Comparison of ENCODE assay signal across 12 mouse cellular contexts in the genomic region with DNA sequence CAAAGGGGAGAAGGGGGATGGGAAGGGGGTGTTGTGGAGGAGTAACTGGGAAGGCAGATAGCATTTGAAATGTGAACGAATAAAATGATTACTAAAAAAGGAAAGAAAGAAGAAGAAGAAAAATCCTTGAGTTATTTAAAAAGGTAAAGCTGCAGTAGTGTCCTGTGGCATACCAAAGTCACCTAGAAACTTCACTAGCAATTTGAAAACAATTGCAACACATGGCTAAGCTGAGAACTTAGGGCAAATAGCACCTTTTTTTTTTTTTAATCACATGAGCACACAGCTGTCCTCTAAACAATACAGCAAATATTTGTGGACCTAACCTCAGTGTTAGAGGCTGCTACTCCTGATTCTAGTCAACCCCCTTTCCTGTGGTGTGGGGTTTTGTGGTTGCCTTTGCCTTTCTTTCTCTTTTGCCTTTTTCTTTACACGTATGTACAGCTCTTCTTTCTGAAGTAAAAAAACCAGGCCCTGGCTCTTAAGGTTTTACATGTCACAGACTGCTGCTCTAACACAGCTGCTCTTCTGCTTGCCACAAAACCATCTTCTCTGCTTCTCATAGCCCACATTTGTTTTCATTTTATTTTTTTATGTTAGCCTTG.
DNase-seq lines count a peak whose midpoint lies in the region; ATAC-seq and TF ChIP-seq lines count a peak whose summit lies in the region.
"Had no signal": no experiment of that assay in that cellular context is flagged by ENCODE, and none has a peak within 500 bp of the region (broad histone marks: within the 10 kb centered on the region; RNA-seq: fewer than 3 reads in every experiment).

No protein-coding gene starts in this region.

- H3K9me3 ChIP-seq in lung, postnatal 0 days (ENCODE audit: low read length) = no peaks in the 10 kb centered on the region
- H3K9me3 ChIP-seq: G1E had no signal

- ATAC-seq in lung, postnatal 0 days = peak; percentile 25; the same call in 1 of the 2 replicates

- TF ChIP-seq POLR2A in bone marrow, adult 2 months (IDR thresholded peaks at IDR 0.05; ENCODE audit: borderline replicate concordance, control insufficient read depth, low read depth, low read length) = no peak
- TF ChIP-seq POLR2A in thymus, adult 2 months (IDR thresholded peaks at IDR 0.05; ENCODE audit: control insufficient read depth, extremely low read depth, insufficient read depth, low read length, poor library complexity) = no peak

- 45% methylated on average over 2 of the region's 2 CpGs for WGBS in lung, postnatal 0 days
- 27% methylated on average over 2 of the region's 2 CpGs for WGBS in bone marrow, adult 2 months
- 8% methylated on average over 2 of the region's 2 CpGs for WGBS in thymus, adult 2 months

- TF ChIP-seq CTCF in lung, postnatal 0 days (IDR thresholded peaks at IDR 0.05) = no peak
- no peak for TF ChIP-seq CTCF in bone marrow, adult 2 months (IDR thresholded peaks at IDR 0.05; ENCODE audit: control insufficient read depth, insufficient read depth, low read length)
- no peak for TF ChIP-seq CTCF in thymus, adult 2 months (IDR thresholded peaks at IDR 0.05; ENCODE audit: borderline replicate concordance, control insufficient read depth, extremely low read depth, insufficient read depth, low read length, poor library complexity)

- no peak for DNase-seq in lung, postnatal 0 days (ENCODE audit: low spot score)
- DNase-seq in lung, postnatal 25 days (ENCODE audit: low spot score) = no peak
- DNase-seq in induced T-regulatory cell, adult 2 months (ENCODE audit: low read depth) = peak; percentile 66
- DNase-seq in thymus, adult 2 months = peak; percentile 34
- DNase-seq in kidney, adult 9 months = no peak
- no peak for DNase-seq in kidney, postnatal 25 days
- DNase-seq in frontal cortex, postnatal 25 days (ENCODE audit: low spot score in 2 of 2) = no peak
- DNase-seq: adrenal gland, postnatal 25 days; kidney, postnatal 14 days; lung, postnatal 14 days had no signal

- no peak overlapping the region for H3K4me2 ChIP-seq in lung, postnatal 0 days (replicated peaks; ENCODE audit: low read depth, low read length)

- H3K27ac ChIP-seq in lung, postnatal 0 days (ENCODE audit: low read length) = no peak overlapping the region
- peak overlapping the region; percentile 70 for H3K27ac ChIP-seq in bone marrow, adult 2 months (ENCODE audit: control insufficient read depth, insufficient read depth, low read depth, low read length, poor library complexity)
- H3K27ac ChIP-seq in thymus, adult 2 months (ENCODE audit: control insufficient read depth, insufficient read depth, low read length) = peak overlapping the region; percentile 44

- no peaks in the 10 kb centered on the region for H3K4me1 ChIP-seq in lung, postnatal 0 days (ENCODE audit: insufficient read depth, low read depth, low read length)
- H3K4me1 ChIP-seq in bone marrow, adult 2 months (ENCODE audit: control insufficient read depth, insufficient read depth, low read length) = no peaks in the 10 kb centered on the region; the same call in 1 of the 2 replicates
- peaks cover 9% of the 10 kb centered on the region for H3K4me1 ChIP-seq in thymus, adult 2 months (replicated peaks; ENCODE audit: control insufficient read depth, insufficient read depth, low read length)

- no peak overlapping the region for H3K4me3 ChIP-seq in lung, postnatal 0 days (ENCODE audit: low read depth, low read length)
- H3K4me3 ChIP-seq in bone marrow, adult 2 months (replicated peaks; ENCODE audit: control insufficient read depth, low read depth, low read length) = no peak overlapping the region
- no peak overlapping the region for H3K4me3 ChIP-seq in thymus, adult 2 months (ENCODE audit: control insufficient read depth, insufficient read depth, low read length)

- H3K36me3 ChIP-seq in lung, postnatal 0 days (ENCODE audit: insufficient read depth, low read length) = no peaks in the 10 kb centered on the region
- no peaks in the 10 kb centered on the region for H3K36me3 ChIP-seq in thymus, adult 2 months (ENCODE audit: control insufficient read depth, insufficient read depth, low read length)
- H3K36me3 ChIP-seq: G1E had no signal

- no peak for TF ChIP-seq EP300 in lung, postnatal 0 days (IDR thresholded peaks at IDR 0.05)

- H3K9ac ChIP-seq in lung, postnatal 0 days (replicated peaks; ENCODE audit: low read depth) = no peak overlapping the region

- no peaks in the 10 kb centered on the region for H3K27me3 ChIP-seq in lung, postnatal 0 days (replicated peaks; ENCODE audit: insufficient read depth, low read length)
- H3K27me3 ChIP-seq in thymus, adult 2 months (ENCODE audit: control insufficient read depth, insufficient read depth, low read length) = no peaks in the 10 kb centered on the region

Comparison
In these comparisons a context has a peak if more than half of its experiments do, and no peak if none do; other contexts are left out.
1. DNase-seq: peak in induced T-regulatory cell, adult 2 months (single experiment) and thymus, adult 2 months (single experiment); none in lung, postnatal 0 days (single experiment), lung, postnatal 25 days (single experiment), kidney, adult 9 months (single experiment), kidney, postnatal 25 days (0 of 2) and frontal cortex, postnatal 25 days (0 of 2).